Mouse (Mus musculus) heart, postnatal 4 days (tissue): ENCODE results near the gene Adamts1. TPM values are rescaled to one million over a fixed set of nuclear protein-coding genes. Genes with fewer than 3 reads are reported as not detected.

ENCODE experiments used
- DNase-seq: peaks from one replicate; pipeline ENCODE4 v3.0.0; 2021
- total RNA-seq, 2 experiments: library from RNA; stranded (reverse); gene quantifications; 2 replicates each; pipeline ENCODE4 v1.2.3; 2021

The Adamts1 gene
- total RNA-seq, 2 experiments from 2014 or later = 63.7 to 68.9 TPM

DNA sequence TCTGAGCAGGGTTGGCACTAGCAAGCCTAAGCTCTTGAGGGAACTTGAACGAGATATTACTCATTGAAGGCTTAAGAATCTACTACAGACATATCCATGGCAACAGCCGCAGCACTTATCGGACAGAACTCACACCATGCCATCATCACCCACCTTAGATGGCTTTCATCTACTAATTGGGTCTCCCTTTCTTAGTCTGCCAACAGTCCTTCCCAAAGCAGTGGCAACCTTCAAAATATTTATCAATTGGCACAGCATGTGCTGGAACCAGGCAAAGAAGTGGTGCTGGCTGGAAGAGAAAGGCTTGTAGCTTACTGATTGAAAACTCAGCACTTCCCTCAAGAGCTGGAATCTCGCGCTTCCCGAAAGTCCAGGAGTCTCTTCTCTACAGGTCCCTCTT lies 37.7 kb downstream of the Adamts1 start:
- peak; percentile 26 for DNase-seq

DNA sequence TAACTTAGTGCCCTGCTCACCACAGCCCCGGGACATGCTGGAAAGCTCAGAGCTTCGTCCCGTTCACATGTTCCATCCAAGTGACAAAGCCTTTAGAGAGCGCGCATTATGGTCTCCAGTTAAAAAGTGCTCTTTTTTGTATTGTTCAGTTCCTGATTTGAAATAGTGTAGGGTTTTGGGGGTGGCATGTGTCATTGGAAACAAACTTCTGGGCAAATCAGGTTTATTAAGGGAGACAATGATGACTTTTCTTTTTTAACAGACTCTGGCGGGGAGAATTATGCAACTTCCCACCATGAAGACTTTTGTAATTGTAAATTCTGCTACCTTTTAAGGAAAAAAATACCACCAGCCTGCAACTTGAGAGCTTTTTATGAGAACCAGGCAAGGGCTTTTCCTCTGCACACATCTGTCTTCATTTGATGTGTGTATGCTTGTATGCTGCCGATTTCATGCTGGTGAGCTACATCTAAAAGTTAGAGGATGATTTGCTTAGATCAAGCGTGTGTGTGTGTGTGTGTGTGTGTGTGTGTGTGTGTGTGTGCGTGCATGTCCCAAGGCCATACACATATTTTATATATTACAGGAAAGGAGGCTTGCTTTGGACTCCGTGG lies 40.8 kb downstream of the Adamts1 start:
- DNase-seq = no peak

DNA sequence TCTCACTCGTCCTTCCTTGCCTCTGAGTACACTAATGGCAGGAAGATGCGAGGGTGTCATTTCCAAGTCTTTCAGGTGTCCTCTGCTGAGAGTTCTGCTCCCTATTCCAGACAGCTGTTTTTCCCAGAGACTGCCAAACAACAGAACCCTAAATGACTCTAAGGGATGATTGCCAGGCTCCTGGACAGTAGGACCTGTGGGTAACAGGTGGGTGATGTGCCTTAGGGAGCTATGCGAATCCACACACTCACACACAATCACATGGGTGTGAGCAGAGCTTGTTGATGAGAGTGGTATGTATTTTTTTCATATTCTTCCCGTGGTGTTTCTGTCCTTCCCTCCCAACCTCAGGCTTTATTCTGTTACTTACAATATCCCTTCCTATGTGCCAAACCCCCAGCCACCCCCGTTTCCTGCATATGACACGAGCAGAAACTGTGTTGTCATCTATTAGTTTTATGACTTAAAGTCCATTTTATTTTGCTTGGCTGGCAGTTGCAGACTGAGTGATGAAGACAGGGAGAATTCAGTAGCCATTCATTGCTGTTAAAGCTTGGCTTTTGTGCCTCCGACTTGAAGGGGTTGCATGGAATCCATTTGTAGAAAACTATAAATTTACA lies 41.8 kb downstream of the Adamts1 start:
- DNase-seq = no peak

DNA sequence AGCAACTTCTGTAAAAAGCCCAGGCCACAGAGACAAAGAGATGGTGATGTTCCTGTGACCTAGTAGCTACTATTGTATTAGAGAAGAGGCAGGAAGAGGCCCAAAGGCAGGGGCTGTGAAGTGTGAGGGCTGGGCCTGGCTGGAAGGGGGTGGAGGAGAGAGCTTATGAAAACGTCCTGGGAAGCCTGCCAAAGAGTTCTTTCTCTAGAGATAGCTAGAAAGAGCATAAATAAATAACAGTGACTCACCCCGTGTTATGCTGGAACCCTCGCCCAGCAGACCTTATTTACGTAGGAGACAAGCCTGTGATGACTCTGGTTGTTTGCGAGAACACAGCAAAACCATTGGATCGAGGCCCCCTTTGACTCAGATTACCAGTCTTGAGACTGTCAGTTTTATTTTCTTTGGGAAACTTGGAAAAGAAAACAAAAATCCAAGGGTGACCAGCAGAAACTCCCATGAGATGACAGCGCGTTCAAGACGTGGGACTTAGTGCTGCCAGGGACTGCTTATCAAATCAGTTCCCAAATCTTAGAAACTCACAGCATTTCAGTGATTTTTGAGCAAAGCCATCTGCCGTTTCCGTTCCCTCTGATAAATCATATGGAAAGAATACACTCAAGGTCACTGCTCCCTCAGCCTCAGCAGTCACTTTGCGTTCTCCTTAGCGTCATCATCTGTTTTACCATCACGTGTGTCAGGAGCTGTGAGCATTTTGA lies 46.7 kb downstream of the Adamts1 start:
- peak; percentile 89 for DNase-seq

DNA sequence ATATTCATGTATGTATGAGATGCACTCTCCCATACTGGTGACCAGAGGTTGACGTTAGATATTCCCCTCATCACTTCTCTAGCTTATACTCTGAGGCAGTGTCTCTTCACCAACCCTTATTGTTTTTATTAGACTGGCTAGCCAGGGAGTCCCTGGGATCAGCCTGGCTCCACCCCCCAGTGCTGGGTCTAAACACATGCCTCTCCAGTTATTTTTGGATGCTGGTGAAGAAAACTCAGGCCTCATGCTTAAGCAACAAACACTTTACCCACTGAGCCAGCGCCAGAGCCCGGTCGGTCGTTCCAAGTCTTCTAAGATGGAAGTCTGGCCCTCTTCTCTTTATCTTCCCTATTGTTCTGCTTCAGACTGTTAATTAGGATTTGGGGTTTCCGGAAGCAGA lies 53.6 kb downstream of the Adamts1 start:
- peak; percentile 63 for DNase-seq

DNA sequence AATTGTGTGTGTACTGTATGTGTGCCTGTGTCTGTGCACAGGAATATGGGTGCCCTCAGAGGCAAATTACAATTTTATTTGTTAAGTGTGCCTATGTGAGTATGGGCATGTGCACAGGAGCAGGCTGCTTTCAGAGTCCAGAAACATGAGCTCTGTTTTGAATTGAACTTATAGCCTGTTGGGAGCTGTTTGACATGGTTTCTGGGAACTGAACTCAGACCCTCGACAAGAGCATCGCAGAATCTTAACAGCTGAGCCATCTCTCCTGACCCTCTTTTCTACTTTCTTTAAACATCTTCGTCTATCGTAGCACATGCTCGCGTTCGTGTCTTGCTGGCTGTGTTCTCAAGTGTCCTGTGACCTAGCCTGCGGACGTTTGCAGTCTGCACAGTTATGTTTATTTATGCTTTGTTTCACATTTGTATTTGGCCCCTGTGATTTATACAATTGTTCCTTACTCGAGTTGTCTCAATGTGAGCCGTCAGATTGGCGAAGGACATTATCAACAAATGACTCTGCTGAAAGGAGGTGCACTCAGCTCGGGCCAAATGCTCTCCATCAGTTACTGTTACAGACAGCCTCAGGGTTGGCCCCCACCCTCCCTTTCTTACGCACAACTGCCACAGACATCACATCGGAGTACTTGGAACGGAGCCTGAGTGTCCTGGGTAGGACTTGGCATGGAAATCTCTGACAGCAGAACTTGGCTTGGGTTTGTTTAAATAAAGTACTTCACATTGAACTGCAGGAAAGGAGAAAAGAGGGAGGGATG lies 55.1 kb downstream of the Adamts1 start:
- DNase-seq = peak; percentile 88

DNA sequence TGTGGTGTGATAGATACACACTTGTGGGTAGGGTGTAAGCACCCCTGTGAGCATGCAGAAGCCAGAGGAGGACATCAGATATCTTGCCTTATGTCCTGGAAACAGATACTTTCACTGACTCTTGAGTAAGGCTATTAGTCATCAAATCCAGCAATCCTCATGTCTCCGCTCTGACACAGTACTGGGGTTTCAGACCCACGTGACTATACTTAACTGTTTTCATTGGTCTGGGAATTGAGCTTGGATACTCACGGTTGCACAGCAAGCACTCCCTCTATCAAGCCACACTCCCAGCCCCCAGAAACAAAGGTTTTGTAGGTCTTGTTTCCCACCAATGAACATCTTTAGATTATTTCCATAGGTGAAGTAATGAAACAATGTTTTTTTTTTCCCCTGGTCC lies 56.5 kb downstream of the Adamts1 start:
- DNase-seq = no peak

Other genes with a start within 250 kb of the Adamts1 start
- gene Cyyr1, start 249.7 kb downstream of the Adamts1 start, total RNA-seq = 10 to 100 TPM; 22.6 to 27.4 TPM
- 10 to 100 TPM; 10.2 to 10.6 TPM for gene Adamts5, start 98.7 kb upstream of the Adamts1 start, total RNA-seq